Mouse (Mus musculus) liver, embryonic 15.5 days (tissue): Measurements from ENCODE around the gene Tspear. TPM values are rescaled to one million over a fixed set of nuclear protein-coding genes. Genes with fewer than 3 reads are reported as not detected.

Source experiments
- ATAC-seq: fragments of 200-750 bp; cut with Nextera tagmentation; 2 replicates; pipeline ENCODE4 v1.8.0; 2017; ENCODE audit warnings: moderate number of reproducible peaks, mild to moderate bottlenecking, moderate library complexity; ENCODE audit not compliant: insufficient read depth
- H3K27ac ChIP-seq: fragments of 300-500 bp; sonication (generic); replicated peaks from 2 replicates; pipeline ENCODE4 v1.5.1; 2015; ENCODE audit warnings: mild to moderate bottlenecking, inconsistent platforms
- H3K27me3 ChIP-seq: fragments of 300-500 bp; sonication (generic); 2 replicates; pipeline ENCODE4 v1.6.1; 2015; ENCODE audit warnings: mild to moderate bottlenecking, inconsistent platforms
- H3K36me3 ChIP-seq: fragments of 300-500 bp; sonication (generic); replicated peaks from 2 replicates; pipeline ENCODE4 v1.6.1; 2015; ENCODE audit warnings: moderate library complexity, mild to moderate bottlenecking, inconsistent platforms
- H3K4me1 ChIP-seq: fragments of 300-500 bp; sonication (generic); replicated peaks from 2 replicates; pipeline ENCODE4 v1.6.1; 2015; ENCODE audit warnings: inconsistent platforms
- H3K4me2 ChIP-seq: fragments of 300-500 bp; sonication (generic); 2 replicates; pipeline ENCODE4 v1.6.1; 2015; ENCODE audit warnings: moderate library complexity, mild to moderate bottlenecking, inconsistent platforms
- H3K4me3 ChIP-seq: fragments of 300-500 bp; sonication (generic); replicated peaks from 2 replicates; pipeline ENCODE4 v1.5.1; 2015; ENCODE audit warnings: mild to moderate bottlenecking, inconsistent platforms
- H3K9ac ChIP-seq: fragments of 300-500 bp; sonication (generic); 2 replicates; pipeline ENCODE4 v1.6.1; 2015; ENCODE audit warnings: moderate library complexity, mild to moderate bottlenecking, inconsistent platforms
- H3K9me3 ChIP-seq: fragments of 300-500 bp; sonication (generic); replicated peaks from 2 replicates; pipeline ENCODE4 v1.6.1; 2016; ENCODE audit warnings: inconsistent platforms
- WGBS: fragments of 180-500 bp; shearing (Covaris S2); methylation state at CpG from one replicate; pipeline ENCODE4 v1.1.7; 2015; ENCODE audit warnings: mixed read lengths; ENCODE audit not compliant: insufficient replicate concordance; 5-methylcytosine and 5-hydroxymethylcytosine counted together
- microRNA counts: library from miRNA; unstranded; fragments of <30 nt; microRNA quantifications from one replicate; lab custom pipeline; 2016
- microRNA-seq: library from miRNA; unstranded; fragments of <30 nt; microRNA quantifications from one replicate; pipeline ENCODE4, GENCODE M21; 2016
- polyA plus RNA-seq: library from polyadenylated mRNA; unstranded; fragments of >200 nt; fragmentation: Nextera tagmentation; extraction: Ambion mirVana; gene quantifications from 2 replicates; pipeline ENCODE4 v1.2.1, GENCODE M21; 2015

Tspear gene
- polyA plus RNA-seq, 1 experiment from 2014 or later = not detected

- H3K36me3 ChIP-seq = no peaks in the 10 kb centered on the region
- H3K27ac ChIP-seq = no peak overlapping the region
- no peaks in the 10 kb centered on the region for H3K27me3 ChIP-seq
- H3K4me3 ChIP-seq = no peak overlapping the region
- ATAC-seq = no peak
- no peaks in the 10 kb centered on the region for H3K4me1 ChIP-seq
- WGBS = 55% methylated on average over 4 of the region's 4 CpGs
- no peak overlapping the region for H3K4me2 ChIP-seq
- no peak overlapping the region for H3K9ac ChIP-seq
- no peaks in the 10 kb centered on the region for H3K9me3 ChIP-seq
Observed at GRCm38 (mm10) chr10:77913292-77913691, 226.9 kb downstream of the Tspear start.

- no peak overlapping the region for H3K27ac ChIP-seq
- no peaks in the 10 kb centered on the region for H3K36me3 ChIP-seq
- H3K9ac ChIP-seq = no peak overlapping the region
- no peaks in the 10 kb centered on the region for H3K9me3 ChIP-seq
- no peak overlapping the region for H3K4me3 ChIP-seq
- 47% methylated on average over 8 of the region's 8 CpGs for WGBS
- H3K4me2 ChIP-seq = no peak overlapping the region
- H3K4me1 ChIP-seq = no peaks in the 10 kb centered on the region
- no peaks in the 10 kb centered on the region for H3K27me3 ChIP-seq
- ATAC-seq = no peak
Observed at GRCm38 (mm10) chr10:77916636-77917335, 230.4 kb downstream of the Tspear start.

- Histone ChIP-seq H3K4me3 (no peak overlapping the region), H3K27me3 (no peaks in the 10 kb centered on the region), H3K9ac (no peak overlapping the region), H3K36me3 (no peaks in the 10 kb centered on the region), H3K9me3 (no peaks in the 10 kb centered on the region), H3K27ac (no peak overlapping the region), H3K4me1 (no peaks in the 10 kb centered on the region), H3K4me2 (no peak overlapping the region)
- no peak for ATAC-seq
- WGBS = 61% methylated on average over 5 of the region's 5 CpGs
Observed at GRCm38 (mm10) chr10:77921009-77921408, 234.6 kb downstream of the Tspear start.

- no peaks in the 10 kb centered on the region for H3K27me3 ChIP-seq
- no peak overlapping the region for H3K4me2 ChIP-seq
- H3K4me1 ChIP-seq = no peaks in the 10 kb centered on the region
- no peak overlapping the region for H3K4me3 ChIP-seq
- H3K27ac ChIP-seq = no peak overlapping the region
- no peaks in the 10 kb centered on the region for H3K9me3 ChIP-seq
- ATAC-seq = no peak
- H3K9ac ChIP-seq = no peak overlapping the region
- no peaks in the 10 kb centered on the region for H3K36me3 ChIP-seq
- 43% methylated on average over 4 of the region's 4 CpGs for WGBS
Observed at GRCm38 (mm10) chr10:77922681-77923080, 236.3 kb downstream of the Tspear start.

GRCm38 (mm10) chr10:77926140-77926539 lies 239.8 kb downstream of the Tspear start:
- 24% methylated on average over 7 of the region's 7 CpGs for WGBS
- Histone ChIP-seq H3K4me1 (no peaks in the 10 kb centered on the region), H3K27me3 (no peaks in the 10 kb centered on the region), H3K4me2 (no peak overlapping the region), H3K4me3 (no peak overlapping the region), H3K36me3 (no peaks in the 10 kb centered on the region), H3K27ac (no peak overlapping the region), H3K9ac (no peak overlapping the region), H3K9me3 (no peaks in the 10 kb centered on the region)
- ATAC-seq = no peak

- 69% methylated on average over 10 of the region's 10 CpGs for WGBS
- ATAC-seq = no peak
- H3K9me3 ChIP-seq = no peaks in the 10 kb centered on the region
- no peaks in the 10 kb centered on the region for H3K4me1 ChIP-seq
- no peaks in the 10 kb centered on the region for H3K36me3 ChIP-seq
- H3K9ac ChIP-seq = no peak overlapping the region
- H3K27me3 ChIP-seq = no peaks in the 10 kb centered on the region
- H3K4me2 ChIP-seq = no peak overlapping the region
- no peak overlapping the region for H3K27ac ChIP-seq
- H3K4me3 ChIP-seq = no peak overlapping the region
Observed at GRCm38 (mm10) chr10:77927375-77927774, 241.0 kb downstream of the Tspear start.

MicroRNAs encoded within 50 kb of the gene (microRNA counts, 519-probe panel; counts per million panel counts)
- microRNA mmu-miR-1930 (lab: Ali Mortazavi, UCI) = not detected

Small RNA genes within 50 kb of the gene (microRNA-seq; reads per million reads assigned to microRNA genes)
- gene Mir1930 = 12.9 reads per million, percentile 30 among the genes with 10 or more reads in this experiment

Other genes with a start within 250 kb of the Tspear start
- gene Fam207a, start 170.8 kb upstream of the Tspear start, polyA plus RNA-seq = 14.9 and 16.0 TPM in 2 replicates
- 17.1 and 18.5 TPM in 2 replicates for gene Itgb2, start 156.3 kb upstream of the Tspear start, polyA plus RNA-seq
- gene Pttg1ip, start 104.8 kb upstream of the Tspear start, polyA plus RNA-seq = 79.6 and 89.2 TPM in 2 replicates
- gene Sumo3, start 80.5 kb upstream of the Tspear start, polyA plus RNA-seq = 91.2 and 93.4 TPM in 2 replicates
- 0.82 TPM in 1 of 2 replicates, not detected in the other for gene Gm49325, start 80.4 kb upstream of the Tspear start, polyA plus RNA-seq
- 47.0 and 58.0 TPM in 2 replicates for gene Ube2g2, start 64.3 kb upstream of the Tspear start, polyA plus RNA-seq
- gene Gm19402, start 4.2 kb downstream of the Tspear start, polyA plus RNA-seq = not detected in 2 replicates
- not detected in 2 replicates for gene Gm9508, start 10.7 kb downstream of the Tspear start, polyA plus RNA-seq
- not detected in 2 replicates for gene Gm10272, start 20.1 kb downstream of the Tspear start, polyA plus RNA-seq
- not detected in 2 replicates for gene Gm10024, start 24.9 kb downstream of the Tspear start, polyA plus RNA-seq
- not detected in 2 replicates for gene Gm10142, start 29.2 kb downstream of the Tspear start, polyA plus RNA-seq
- not detected in 2 replicates for gene Krtap12-1, start 34.0 kb downstream of the Tspear start, polyA plus RNA-seq
- gene Gm10100, start 39.9 kb downstream of the Tspear start, polyA plus RNA-seq = not detected in 2 replicates
- gene Gm18596, start 56.1 kb downstream of the Tspear start, polyA plus RNA-seq = not detected in 2 replicates
- not detected in 2 replicates for gene Gm9736, start 64.8 kb downstream of the Tspear start, polyA plus RNA-seq
- not detected in 2 replicates for gene Gm3233, start 73.1 kb downstream of the Tspear start, polyA plus RNA-seq
- gene Gm3238, start 84.8 kb downstream of the Tspear start, polyA plus RNA-seq = not detected in 2 replicates
- not detected in 2 replicates for gene Gm7138, start 90.4 kb downstream of the Tspear start, polyA plus RNA-seq
- gene Gm3250, start 96.0 kb downstream of the Tspear start, polyA plus RNA-seq = not detected in 2 replicates
- gene Gm7137, start 101.6 kb downstream of the Tspear start, polyA plus RNA-seq = not detected in 2 replicates
- gene Gm9639, start 108.5 kb downstream of the Tspear start, polyA plus RNA-seq = not detected in 2 replicates
- not detected in 2 replicates for gene Gm19668, start 112.6 kb downstream of the Tspear start, polyA plus RNA-seq
- gene Gm9507, start 125.3 kb downstream of the Tspear start, polyA plus RNA-seq = not detected in 2 replicates
- not detected in 2 replicates for gene Gm2696, start 128.1 kb downstream of the Tspear start, polyA plus RNA-seq
- gene Krtap10-4, start 140.5 kb downstream of the Tspear start, polyA plus RNA-seq = not detected in 2 replicates
- not detected in 2 replicates for gene Krtap10-10, start 149.4 kb downstream of the Tspear start, polyA plus RNA-seq
- gene Gm36176, start 160.2 kb downstream of the Tspear start, polyA plus RNA-seq = not detected in 2 replicates
- gene Gm10318, start 166.3 kb downstream of the Tspear start, polyA plus RNA-seq = not detected in 2 replicates
- not detected in 2 replicates for gene Gm3285, start 175.4 kb downstream of the Tspear start, polyA plus RNA-seq
- 13.7 and 16.3 TPM in 2 replicates for gene Lrrc3, start 216.0 kb downstream of the Tspear start, polyA plus RNA-seq